Mouse (Mus musculus): ENCODE data around the gene Nat10. TPM values are rescaled to one million over a fixed set of nuclear protein-coding genes. Genes with fewer than 3 reads are reported as not detected.

Nat10 gene
- 10 to 100 TPM; 35.5 to 35.8 TPM for total RNA-seq (2021)
- long read RNA-seq, partial matches to known transcripts = 1 of 7 reads
- long read RNA-seq, other reads (novel, unspliced or antisense) = 3 of 7 reads

DNA sequence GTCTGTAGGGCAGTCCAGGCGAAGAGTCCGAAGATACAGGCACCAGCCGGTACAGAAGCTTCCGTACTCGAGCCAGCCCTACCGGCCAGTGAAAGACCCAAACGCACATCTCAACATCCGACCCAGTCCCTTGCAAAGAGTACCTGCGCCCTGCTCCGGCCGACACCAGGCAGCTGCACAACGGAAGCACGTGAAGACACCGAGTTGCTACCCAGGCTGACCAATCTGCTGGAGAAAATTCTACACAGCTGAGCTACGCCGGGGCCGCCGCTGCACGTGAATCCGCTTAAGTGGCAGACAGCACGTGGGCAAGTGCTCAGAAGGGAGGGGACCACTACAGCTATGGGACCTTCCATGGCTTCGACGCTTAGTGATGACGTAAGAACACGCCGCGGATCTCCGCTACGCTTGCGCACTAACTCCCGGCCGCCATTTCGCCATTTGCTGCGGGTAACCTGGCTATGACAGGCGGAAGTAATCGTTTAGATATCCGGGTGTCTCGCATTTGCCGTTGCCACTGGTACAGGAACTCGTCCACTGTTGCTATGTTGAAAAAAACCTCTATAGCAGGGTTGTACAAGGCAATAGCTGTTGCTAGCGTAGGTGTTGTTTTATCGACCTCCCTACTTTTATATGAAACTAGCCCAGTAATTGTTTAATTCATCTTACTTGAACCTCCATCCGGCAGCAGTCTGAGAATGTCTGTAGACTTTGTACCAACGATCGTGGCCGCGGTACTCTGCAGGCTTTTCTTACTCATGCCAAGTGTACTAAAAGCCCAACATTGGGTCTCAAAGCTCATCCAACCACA is at the start of gene Nat10:
Gene Nat10 (minus strand): TSS at position 365 of the 811 bp plus-strand sequence.
- DNase-seq (ENCODE audit: low spot score in 2 of 2) = peak; percentile 99

DNA sequence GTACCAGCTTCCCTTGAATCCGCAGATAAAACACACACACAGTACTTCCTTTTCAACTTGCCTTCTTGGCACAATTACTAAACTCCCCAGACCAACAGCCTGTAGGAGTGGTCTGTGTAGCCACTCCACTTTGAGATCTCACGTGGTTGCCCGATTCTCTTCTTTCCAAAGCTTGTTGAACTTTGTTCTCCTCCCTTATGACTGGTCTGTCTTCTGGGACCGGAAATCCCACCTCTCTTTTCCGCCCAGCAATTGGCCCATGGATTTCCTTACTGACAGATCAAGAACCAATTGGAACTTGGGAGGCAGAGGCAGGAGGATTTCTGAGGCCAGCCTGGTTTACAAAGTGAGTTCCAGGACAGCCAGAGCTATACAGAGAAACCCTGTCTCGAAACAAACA is 49.3 kb upstream of the Nat10 start:
- no peak for DNase-seq (ENCODE audit: low spot score in 2 of 2)

- DNase-seq (ENCODE audit: low spot score in 2 of 2) = no peak
Observed at GRCm38 (mm10) chr2:103808466-103808865, 47.4 kb upstream of the Nat10 start.

DNA sequence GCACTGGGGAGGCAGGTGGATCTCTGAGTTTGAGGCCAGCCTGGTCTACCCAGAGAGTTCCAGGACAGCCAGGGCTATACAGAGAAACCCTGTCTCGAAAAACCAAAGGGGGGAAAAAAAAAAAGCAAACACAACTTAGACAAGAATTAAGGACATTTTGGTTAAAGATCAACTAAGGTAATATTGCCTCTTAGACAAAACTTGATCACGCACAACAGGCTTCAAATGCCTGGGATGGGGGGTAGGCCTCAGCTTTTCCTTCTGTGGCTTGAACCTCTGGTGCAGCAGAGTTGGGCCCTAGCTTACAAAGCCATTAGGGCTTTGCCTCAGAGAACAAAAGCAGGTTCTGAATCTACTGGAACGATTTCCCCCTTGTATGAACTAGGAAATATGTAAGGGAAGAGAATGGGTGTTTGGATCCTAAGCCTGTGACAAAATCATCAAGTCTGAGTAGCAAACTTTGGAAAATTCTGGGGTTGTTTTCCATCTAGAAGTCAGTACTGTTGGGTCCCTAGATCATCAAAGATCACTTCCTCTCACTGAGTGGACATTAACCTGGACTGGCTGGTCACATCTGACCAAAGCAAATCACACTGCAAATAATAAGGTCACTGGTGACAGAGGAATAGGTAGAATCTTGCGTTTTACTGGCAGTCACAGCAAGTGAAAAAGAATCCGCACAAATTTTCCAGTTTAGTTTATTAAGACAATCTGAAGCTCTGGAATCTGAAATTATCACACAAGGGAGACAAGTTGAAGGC is 42.9 kb upstream of the Nat10 start:
- DNase-seq (ENCODE audit: low spot score in 2 of 2) = no peak

- DNase-seq (ENCODE audit: low spot score in 2 of 2) = no peak
Observed at GRCm38 (mm10) chr2:103802422-103802821, 41.4 kb upstream of the Nat10 start.

GRCm38 (mm10) chr2:103797491-103798009 is 36.5 kb upstream of the Nat10 start, which contains the start of gene Caprin1:
Caprin1 (minus strand) TSS chr2:103797649.
- peak; percentile 93 to 94 for DNase-seq (ENCODE audit: low spot score in 2 of 2)

DNA sequence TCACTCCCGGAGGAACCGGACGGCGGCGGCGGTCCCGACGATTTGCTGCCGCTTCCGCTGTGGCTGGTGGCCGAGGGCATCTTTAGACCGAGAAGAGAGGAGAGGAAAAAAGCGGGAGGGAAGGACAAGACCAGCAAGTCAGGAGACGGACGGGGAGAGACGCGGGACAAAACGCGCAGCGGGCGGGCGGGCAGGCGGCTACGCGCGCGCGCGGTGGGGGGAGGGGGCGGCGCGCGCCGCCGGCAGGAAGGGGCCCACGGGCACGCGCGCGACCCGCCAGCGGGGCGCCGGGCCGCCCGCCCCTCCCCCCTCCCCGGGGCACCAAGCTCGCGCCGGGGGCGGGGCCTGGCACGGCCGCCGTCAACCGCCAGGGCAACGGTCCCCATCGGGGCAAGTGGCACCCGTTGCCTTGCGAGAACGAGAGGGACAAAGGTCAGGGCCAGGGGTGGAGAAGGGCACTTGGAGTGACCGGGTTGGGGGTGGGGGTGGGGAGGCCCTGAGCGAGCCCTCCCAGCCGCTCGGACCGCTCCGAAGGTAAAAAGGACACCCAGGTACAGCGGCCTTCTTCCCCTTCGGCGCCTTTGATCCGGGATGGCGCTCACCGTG is 35.9 kb upstream of the Nat10 start:
- DNase-seq (ENCODE audit: low spot score in 2 of 2) = peak; percentile 75 to 85

DNA sequence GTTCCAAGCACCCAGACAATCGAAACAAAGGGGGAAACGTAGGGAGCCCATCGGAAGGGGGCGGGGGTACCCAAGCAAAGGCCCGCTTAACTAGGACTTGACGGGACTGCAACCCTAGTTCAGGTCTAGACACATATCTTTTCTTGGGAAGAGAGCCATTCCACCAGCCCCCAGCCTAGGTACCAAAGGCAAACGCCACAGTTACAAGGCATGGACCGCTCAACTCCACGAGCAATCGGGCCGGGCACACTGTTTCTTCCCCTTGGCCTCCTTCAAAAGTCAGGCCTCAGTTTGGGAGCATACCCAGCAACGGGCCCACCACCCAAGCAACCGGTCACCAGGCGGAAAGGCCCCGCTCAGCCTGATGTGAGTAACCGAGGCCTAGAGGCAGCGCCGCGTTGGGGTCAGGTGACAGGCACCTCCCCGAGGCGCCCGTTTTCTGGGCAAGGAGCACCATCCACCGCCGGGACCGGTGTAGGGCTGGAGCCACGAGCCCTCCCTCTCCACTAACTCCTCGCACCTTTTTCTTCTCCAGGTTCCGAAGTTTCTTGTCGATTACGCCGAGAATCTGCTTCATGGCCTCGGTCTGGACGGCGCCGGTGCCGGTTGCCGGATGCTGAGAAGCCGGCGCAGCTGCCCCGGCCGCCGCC is 35.3 kb upstream of the Nat10 start:
- peak; percentile 62 to 66 for DNase-seq (ENCODE audit: low spot score in 2 of 2)

DNA sequence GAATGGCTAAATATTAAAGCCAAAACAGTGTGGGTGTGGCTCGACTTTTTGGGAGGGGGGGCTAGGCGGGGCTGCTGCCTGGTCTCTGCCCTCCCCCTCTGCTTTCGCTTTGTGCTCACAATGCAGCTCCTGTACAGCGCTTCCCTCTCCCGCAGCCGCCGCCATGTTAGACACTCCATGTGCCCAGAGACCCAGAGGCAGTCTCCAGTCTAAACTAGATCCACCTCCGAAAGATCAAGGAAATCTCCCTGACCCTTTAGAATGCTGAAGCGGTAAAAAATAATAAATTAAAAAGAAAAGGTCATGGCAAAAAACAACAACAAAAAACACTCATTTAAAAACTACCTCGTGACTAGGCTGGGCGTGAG is 34.8 kb upstream of the Nat10 start:
- peak; percentile 53 to 74 for DNase-seq (ENCODE audit: low spot score in 2 of 2)

GRCm38 (mm10) chr2:103792009-103792408 is 30.9 kb upstream of the Nat10 start:
- DNase-seq (ENCODE audit: low spot score in 2 of 2) = no peak

GRCm38 (mm10) chr2:103785735-103786134 is 24.7 kb upstream of the Nat10 start:
- DNase-seq (ENCODE audit: low spot score in 2 of 2) = no peak

- DNase-seq (ENCODE audit: low spot score in 2 of 2) = no peak
Observed at GRCm38 (mm10) chr2:103784621-103785020, 23.6 kb upstream of the Nat10 start.

DNA sequence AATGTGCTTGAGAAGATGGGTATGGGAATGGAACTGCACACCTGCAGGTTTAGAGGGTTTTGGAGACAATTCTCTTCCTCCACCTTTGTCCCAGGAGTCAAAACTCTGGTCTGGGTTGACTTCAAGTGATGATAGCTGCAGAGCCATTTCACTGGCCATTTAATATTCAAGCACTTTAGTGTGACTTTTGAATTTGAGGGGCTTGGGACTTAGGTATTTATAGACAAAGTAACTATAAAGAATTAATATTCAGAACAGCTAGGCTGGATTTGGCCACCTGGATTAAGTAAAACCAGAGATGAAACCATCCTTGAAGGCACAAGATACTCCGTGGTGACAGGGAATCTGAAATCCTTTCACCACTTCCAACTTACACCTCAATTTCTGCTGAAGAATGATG is 1.4 kb upstream of the Nat10 start:
- DNase-seq (ENCODE audit: low spot score in 2 of 2) = no peak

DNA sequence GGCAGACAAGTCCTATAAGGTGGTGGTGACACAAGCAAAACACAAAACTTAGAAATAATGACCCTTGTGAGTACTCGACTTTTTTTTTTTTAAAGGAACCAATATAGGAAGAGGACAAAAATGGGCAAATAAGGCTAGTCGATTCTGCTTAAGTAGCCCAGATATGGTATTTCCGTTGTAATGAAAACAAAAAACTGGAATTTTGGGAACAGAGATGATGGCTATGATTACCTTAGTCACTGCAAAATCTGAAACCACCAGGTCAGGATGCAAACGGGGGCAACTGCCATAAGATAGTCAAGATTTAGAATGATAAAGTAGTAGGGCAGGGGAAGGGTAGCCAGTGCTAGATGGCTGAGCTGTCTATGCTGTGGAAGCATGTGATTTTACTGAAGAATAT is 923 bp upstream of the Nat10 start:
- no peak for DNase-seq (ENCODE audit: low spot score in 2 of 2)

GRCm38 (mm10) chr2:103760421-103760820 is 649 bp downstream of the Nat10 start:
- no peak for DNase-seq (ENCODE audit: low spot score in 2 of 2)

- no peak for DNase-seq (ENCODE audit: low spot score in 2 of 2)
Observed at GRCm38 (mm10) chr2:103755458-103756085, 5.5 kb downstream of the Nat10 start.

DNA sequence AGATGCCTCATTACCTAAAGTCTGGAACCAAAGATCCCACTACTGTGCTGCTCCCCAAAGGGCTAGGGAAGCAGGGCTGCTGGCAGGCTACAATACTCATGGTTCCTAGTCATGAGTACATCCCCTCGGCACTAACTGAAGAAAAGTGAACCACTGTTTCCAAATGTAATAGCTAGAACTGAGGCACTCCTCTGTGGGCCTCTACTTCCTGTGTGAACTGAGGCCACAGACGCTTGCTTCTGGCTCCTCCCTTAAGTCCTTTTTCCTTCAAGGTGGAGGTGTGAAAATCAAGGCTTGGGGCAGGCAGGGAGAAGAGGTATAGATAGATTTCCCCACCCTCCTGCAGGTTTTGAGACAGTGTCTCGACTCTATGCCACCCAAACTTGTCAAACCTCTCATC is 6.5 kb downstream of the Nat10 start:
- DNase-seq (ENCODE audit: low spot score in 2 of 2) = no peak

DNA sequence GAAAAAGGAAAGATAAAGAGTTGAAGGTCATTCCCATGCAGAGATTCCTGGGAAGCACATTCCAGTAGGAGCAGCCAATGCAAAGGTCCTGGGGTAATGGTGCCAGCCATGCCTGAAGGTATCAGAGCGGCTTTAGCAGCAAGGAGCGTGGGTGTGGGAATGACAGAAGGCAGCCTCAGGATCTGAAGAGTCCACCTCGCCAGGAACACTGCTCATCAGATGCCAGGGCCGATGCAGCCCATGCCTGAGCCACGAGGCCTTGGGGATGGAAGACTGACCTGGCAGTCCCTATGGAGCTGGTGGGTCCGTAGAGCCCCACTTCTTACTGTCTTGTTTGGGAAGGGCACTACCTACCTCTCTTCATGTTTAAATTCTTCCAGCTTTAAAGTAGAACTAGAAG is 9.3 kb downstream of the Nat10 start:
- DNase-seq (ENCODE audit: low spot score in 2 of 2) = no peak

- DNase-seq (ENCODE audit: low spot score in 2 of 2) = no peak
Observed at GRCm38 (mm10) chr2:103749091-103749490, 12.0 kb downstream of the Nat10 start.

GRCm38 (mm10) chr2:103747891-103748290 is 13.2 kb downstream of the Nat10 start:
- no peak for DNase-seq (ENCODE audit: low spot score in 2 of 2)

GRCm38 (mm10) chr2:103746761-103747160 is 14.3 kb downstream of the Nat10 start:
- no peak for DNase-seq (ENCODE audit: low spot score in 2 of 2)
